Mouse (Mus musculus) liver, embryonic 12.5 days (tissue): Measurements from ENCODE around the gene Camk2n1. TPM values are rescaled to one million over a fixed set of nuclear protein-coding genes. Genes with fewer than 3 reads are reported as not detected.
A peak's percentile ranks its signal among the peaks of the same experiment; 100 is the strongest.

Experiments
- ATAC-seq: fragments of 200-750 bp; cut with Nextera tagmentation; 2 replicates; pipeline ENCODE4 v1.8.0; 2017; ENCODE audit warnings: moderate number of reproducible peaks, mild to moderate bottlenecking, moderate library complexity
- H3K27ac ChIP-seq: fragments of 300-500 bp; sonication (generic); 2 replicates; pipeline ENCODE4 v1.5.1; 2016; ENCODE audit warnings: mild to moderate bottlenecking
- H3K27me3 ChIP-seq: fragments of 300-500 bp; sonication (generic); replicated peaks from 2 replicates; pipeline ENCODE4 v1.6.1; 2016; ENCODE audit warnings: mild to moderate bottlenecking, moderate library complexity
- H3K36me3 ChIP-seq: fragments of 300-500 bp; sonication (generic); 2 replicates; pipeline ENCODE4 v1.6.1; 2016; ENCODE audit warnings: mild to moderate bottlenecking, moderate library complexity
- H3K4me1 ChIP-seq: fragments of 300-500 bp; sonication (generic); 2 replicates; pipeline ENCODE4 v1.6.1; 2016
- H3K4me2 ChIP-seq: fragments of 300-500 bp; sonication (generic); 2 replicates; pipeline ENCODE4 v1.6.1; 2016; ENCODE audit warnings: mild to moderate bottlenecking, moderate library complexity
- H3K4me3 ChIP-seq: fragments of 300-500 bp; sonication (generic); 2 replicates; pipeline ENCODE4 v1.5.1; 2016; ENCODE audit warnings: mild to moderate bottlenecking, moderate library complexity
- H3K9ac ChIP-seq: fragments of 300-500 bp; sonication (generic); 2 replicates; pipeline ENCODE4 v1.6.1; 2016; ENCODE audit warnings: mild to moderate bottlenecking, moderate library complexity
- H3K9me3 ChIP-seq: fragments of 300-500 bp; sonication (generic); replicated peaks from 2 replicates; pipeline ENCODE4 v1.6.1; 2016; ENCODE audit warnings: mild to moderate bottlenecking, moderate library complexity
- WGBS: fragments of 180-500 bp; shearing (Covaris S2); methylation state at CpG from one replicate; pipeline ENCODE4 v1.1.7; 2016; ENCODE audit not compliant: insufficient replicate concordance; 5-methylcytosine and 5-hydroxymethylcytosine counted together
- polyA plus RNA-seq: library from polyadenylated mRNA; unstranded; fragments of >200 nt; fragmentation: Nextera tagmentation; extraction: Ambion mirVana; gene quantifications from 2 replicates; pipeline ENCODE4 v1.2.1, GENCODE M21; 2016

Gene Camk2n1
- polyA plus RNA-seq, 1 experiment from 2014 or later = 1.4 TPM

DNA sequence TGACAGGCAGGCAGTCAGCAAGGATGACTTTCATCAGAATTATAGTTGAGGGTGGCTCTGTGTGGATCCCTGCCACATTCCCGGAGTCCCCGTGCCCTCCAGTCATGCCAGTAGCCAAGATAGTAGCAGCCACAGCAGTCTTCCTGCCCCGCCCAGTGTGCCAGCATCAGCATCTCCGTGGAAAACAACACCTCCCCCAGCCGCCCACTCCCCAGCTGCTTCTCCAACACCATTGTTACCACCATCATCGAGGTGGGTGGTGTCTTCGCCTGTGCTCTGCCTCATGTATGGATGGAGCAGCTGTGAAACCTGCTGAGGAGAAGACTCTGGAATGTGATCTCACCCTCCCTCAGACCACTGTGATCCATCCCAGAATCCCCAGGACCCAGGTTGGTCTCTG is 25.5 kb downstream of the Camk2n1 start:
- no peaks in the 10 kb centered on the region for H3K4me1 ChIP-seq
- H3K9me3 ChIP-seq = no peaks in the 10 kb centered on the region
- H3K4me3 ChIP-seq = no peak overlapping the region
- H3K27me3 ChIP-seq = peaks cover 17% of the 10 kb centered on the region
- no peak overlapping the region for H3K9ac ChIP-seq
- H3K36me3 ChIP-seq = no peaks in the 10 kb centered on the region
- no peak overlapping the region for H3K4me2 ChIP-seq
- 56% methylated on average over 7 of the region's 7 CpGs for WGBS
- ATAC-seq = no peak
- H3K27ac ChIP-seq = no peak overlapping the region

DNA sequence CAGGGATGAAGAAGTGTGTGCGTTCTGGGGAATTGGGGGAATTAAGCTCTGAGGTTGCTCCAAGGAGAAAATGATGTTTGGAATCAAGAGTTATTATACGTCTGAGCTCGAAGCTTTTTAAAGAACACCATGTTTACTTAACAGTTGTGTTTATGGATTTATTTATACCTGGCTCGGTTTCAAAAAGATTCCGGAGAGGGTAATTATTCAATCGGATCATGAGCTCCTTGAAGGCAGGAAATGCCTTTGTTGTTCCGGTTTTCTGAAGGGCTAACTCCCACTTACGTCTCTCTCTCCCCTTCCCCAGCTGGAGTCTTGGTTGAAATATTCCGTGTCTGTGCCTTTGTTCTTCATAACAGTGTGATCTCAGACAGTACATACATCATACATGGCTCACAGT is 26.8 kb downstream of the Camk2n1 start:
- no peak overlapping the region for H3K4me2 ChIP-seq
- H3K36me3 ChIP-seq = no peaks in the 10 kb centered on the region
- H3K27ac ChIP-seq = no peak overlapping the region
- H3K4me1 ChIP-seq = no peaks in the 10 kb centered on the region
- H3K27me3 ChIP-seq = peaks cover 10% of the 10 kb centered on the region
- 41% methylated on average over 9 of the region's 9 CpGs for WGBS
- no peak overlapping the region for H3K4me3 ChIP-seq
- ATAC-seq = no peak
- H3K9me3 ChIP-seq = no peaks in the 10 kb centered on the region
- H3K9ac ChIP-seq = no peak overlapping the region

- H3K4me3 ChIP-seq = no peak overlapping the region
- WGBS = 39% methylated on average over 8 of the region's 8 CpGs
- H3K36me3 ChIP-seq = no peaks in the 10 kb centered on the region
- peaks cover 4% of the 10 kb centered on the region; the same call in 1 of the 2 replicates for H3K27me3 ChIP-seq
- H3K4me2 ChIP-seq = no peak overlapping the region
- H3K27ac ChIP-seq = no peak overlapping the region
- no peak for ATAC-seq
- H3K9ac ChIP-seq = no peak overlapping the region
- H3K9me3 ChIP-seq = no peaks in the 10 kb centered on the region
- no peaks in the 10 kb centered on the region for H3K4me1 ChIP-seq
Observed at GRCm38 (mm10) chr4:138482721-138483120, 28.6 kb downstream of the Camk2n1 start.

- Histone ChIP-seq H3K27me3 (peaks cover 11% of the 10 kb centered on the region; the same call in 1 of the 2 replicates), H3K9me3 (no peaks in the 10 kb centered on the region), H3K4me1 (no peaks in the 10 kb centered on the region), H3K9ac (no peak overlapping the region), H3K36me3 (no peaks in the 10 kb centered on the region), H3K4me3 (no peak overlapping the region), H3K27ac (no peak overlapping the region), H3K4me2 (no peak overlapping the region)
- ATAC-seq = no peak
- 42% methylated on average over 8 of the region's 8 CpGs for WGBS
Observed at GRCm38 (mm10) chr4:138488241-138488640, 34.1 kb downstream of the Camk2n1 start.

DNA sequence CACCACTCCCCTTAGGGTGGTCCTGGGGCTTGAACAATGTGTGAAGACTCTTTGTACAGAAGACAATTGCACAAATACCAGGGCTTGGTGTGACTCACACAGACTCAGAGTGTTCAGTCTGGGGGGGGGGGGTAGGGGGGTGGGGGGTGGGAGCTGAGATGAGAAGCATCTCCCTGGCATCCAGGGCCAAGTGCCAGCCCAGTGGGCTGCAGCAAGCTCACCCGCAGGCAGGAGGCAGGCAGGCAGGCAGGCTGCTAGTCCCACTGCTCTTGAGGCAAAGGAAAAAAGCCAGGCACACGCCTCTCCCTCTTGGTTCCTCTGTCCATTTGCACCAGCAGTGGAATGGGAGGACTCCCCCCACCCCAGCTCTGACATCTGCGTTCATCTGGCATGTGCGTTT is 37.0 kb downstream of the Camk2n1 start:
- Histone ChIP-seq H3K4me1 (no peaks in the 10 kb centered on the region), H3K9ac (no peak overlapping the region), H3K9me3 (no peaks in the 10 kb centered on the region), H3K27ac (no peak overlapping the region), H3K27me3 (peaks cover 31% of the 10 kb centered on the region), H3K4me2 (no peak overlapping the region), H3K36me3 (no peaks in the 10 kb centered on the region), H3K4me3 (no peak overlapping the region)
- ATAC-seq = no peak
- WGBS = 59% methylated on average over 4 of the region's 4 CpGs

DNA sequence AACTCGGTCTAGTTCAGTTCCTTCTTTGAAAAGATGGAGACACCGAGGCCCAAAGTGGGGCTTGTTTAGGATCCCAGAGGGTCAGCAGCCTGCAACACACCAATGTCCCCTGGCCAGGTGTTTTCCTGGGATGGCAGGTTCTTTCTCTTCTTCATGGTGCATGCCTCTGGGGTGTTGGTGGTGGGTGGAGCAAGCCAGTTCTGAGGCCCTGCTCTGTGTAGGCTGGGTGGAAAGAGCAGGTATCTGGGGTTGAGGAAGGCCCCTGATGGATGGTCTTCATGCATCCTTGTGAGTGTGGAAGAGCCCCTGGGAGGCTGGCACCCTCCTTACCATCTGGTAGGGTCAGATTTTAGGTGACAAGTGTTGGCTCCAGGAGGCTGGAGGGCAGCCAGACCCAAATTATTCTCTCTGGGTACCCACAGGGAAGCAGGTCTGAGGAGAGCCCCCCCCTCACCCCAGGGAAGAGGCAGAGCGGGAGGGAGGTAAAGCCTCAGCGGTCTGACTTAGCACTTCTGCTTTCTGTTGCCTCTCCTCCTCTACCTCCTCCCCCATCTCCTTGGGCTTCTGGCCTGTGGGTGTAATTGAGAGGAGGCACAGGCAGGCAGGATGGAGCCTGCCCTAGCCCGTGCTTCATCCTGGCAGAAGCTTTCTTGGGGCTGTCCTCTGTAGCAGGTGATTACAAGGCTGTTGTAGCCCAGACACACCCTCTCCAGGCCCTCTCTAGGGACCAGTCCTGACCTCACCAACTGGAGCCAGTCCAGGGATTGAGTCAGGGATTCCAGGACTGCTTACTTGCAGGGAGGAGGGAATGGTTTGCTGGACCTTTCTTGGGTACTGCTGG is 39.3 kb downstream of the Camk2n1 start:
- no peak overlapping the region for H3K4me2 ChIP-seq
- H3K9me3 ChIP-seq = no peaks in the 10 kb centered on the region
- 0 out of 2 replicates have a peak, but pooled peaks cover 5% of the 10 kb centered on the region for H3K4me1 ChIP-seq
- H3K27ac ChIP-seq = no peak overlapping the region
- no peaks in the 10 kb centered on the region for H3K36me3 ChIP-seq
- no peak overlapping the region for H3K4me3 ChIP-seq
- no peak for ATAC-seq
- WGBS = 21% methylated on average over 5 of the region's 5 CpGs
- no peak overlapping the region for H3K9ac ChIP-seq
- H3K27me3 ChIP-seq = peaks cover 43% of the 10 kb centered on the region

DNA sequence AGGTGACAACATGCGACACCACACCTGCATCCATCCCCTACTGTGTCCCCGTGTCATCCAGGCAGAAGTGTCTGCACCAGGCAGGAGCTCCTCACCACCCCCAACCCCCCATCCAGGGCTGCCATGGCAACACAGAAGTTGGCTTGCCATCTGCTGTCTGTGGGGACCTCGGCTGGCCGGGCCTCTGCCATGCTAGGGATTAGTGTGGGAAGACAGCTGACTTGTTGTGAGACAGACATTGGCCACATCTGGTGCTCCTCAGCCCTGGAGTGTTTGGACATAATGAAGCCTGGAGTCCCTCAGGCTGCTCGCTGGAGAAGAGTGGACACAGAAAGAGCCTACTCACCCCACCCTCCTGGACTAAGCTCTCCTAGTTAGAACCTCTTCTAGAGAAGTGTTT is 40.8 kb downstream of the Camk2n1 start:
- no peak overlapping the region for H3K9ac ChIP-seq
- H3K4me1 ChIP-seq = 0 out of 2 replicates have a peak, but pooled peaks cover 5% of the 10 kb centered on the region
- 27% methylated on average over 5 of the region's 5 CpGs for WGBS
- H3K9me3 ChIP-seq = no peaks in the 10 kb centered on the region
- no peak overlapping the region for H3K4me2 ChIP-seq
- no peak overlapping the region for H3K27ac ChIP-seq
- no peak overlapping the region for H3K4me3 ChIP-seq
- H3K36me3 ChIP-seq = no peaks in the 10 kb centered on the region
- no peak for ATAC-seq
- H3K27me3 ChIP-seq = peaks cover 44% of the 10 kb centered on the region

DNA sequence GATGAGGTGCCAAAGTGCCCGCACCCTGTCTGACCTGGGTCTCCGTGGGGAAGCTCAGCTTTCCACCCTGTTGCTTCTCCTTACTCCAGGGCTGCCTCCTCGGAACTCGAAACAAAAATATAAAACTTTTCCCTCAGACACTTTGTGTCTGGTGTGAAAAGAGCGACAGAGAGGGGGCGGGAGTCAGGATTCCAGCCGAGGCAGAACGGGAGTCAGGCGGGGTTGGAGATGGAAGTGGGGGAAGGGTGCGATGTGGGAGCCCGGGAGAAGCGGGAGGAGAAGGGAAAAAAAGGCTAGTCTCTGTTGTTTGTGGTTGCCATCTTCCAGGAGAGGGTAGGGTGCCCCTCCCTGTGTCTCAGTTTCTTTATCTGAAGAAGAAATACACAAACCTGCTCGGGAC is 41.7 kb downstream of the Camk2n1 start:
- Histone ChIP-seq H3K4me3 (no peak overlapping the region), H3K27me3 (peaks cover 44% of the 10 kb centered on the region), H3K27ac (no peak overlapping the region)

GRCm38 (mm10) chr4:138496746-138497520 is 42.8 kb downstream of the Camk2n1 start:
- 0 out of 2 replicates have a peak, but pooled peaks cover 5% of the 10 kb centered on the region for H3K4me1 ChIP-seq
- H3K9ac ChIP-seq = no peak overlapping the region
- ATAC-seq = no peak
- H3K4me2 ChIP-seq = no peak overlapping the region
- no peak overlapping the region for H3K4me3 ChIP-seq
- H3K9me3 ChIP-seq = no peaks in the 10 kb centered on the region
- H3K36me3 ChIP-seq = no peaks in the 10 kb centered on the region
- 51% methylated on average over 24 of the region's 24 CpGs for whole genome bisulfite sequencing
- H3K27me3 ChIP-seq = peaks cover 44% of the 10 kb centered on the region
- no peak overlapping the region for H3K27ac ChIP-seq

More for the DNA sequence above, 41.7 kb downstream of the Camk2n1 start:
- 9% methylated on average over 13 of the region's 13 CpGs for WGBS
- H3K9me3 ChIP-seq = no peaks in the 10 kb centered on the region
- H3K36me3 ChIP-seq = no peaks in the 10 kb centered on the region
- no peak overlapping the region for H3K9ac ChIP-seq
- 0 out of 2 replicates have a peak, but pooled peaks cover 5% of the 10 kb centered on the region for H3K4me1 ChIP-seq
- 0 out of 2 replicates have a peak overlapping the region, but pooled peaks have one; percentile 8 for H3K4me2 ChIP-seq
- ATAC-seq = no peak

- H3K27ac ChIP-seq = no peak overlapping the region
- 0 out of 2 replicates have a peak, but pooled peaks cover 5% of the 10 kb centered on the region for H3K4me1 ChIP-seq
- H3K36me3 ChIP-seq = no peaks in the 10 kb centered on the region
- H3K4me3 ChIP-seq = no peak overlapping the region
- H3K9ac ChIP-seq = no peak overlapping the region
- WGBS = 68% methylated on average over 21 of the region's 21 CpGs
- no peak for ATAC-seq
- H3K27me3 ChIP-seq = peaks cover 43% of the 10 kb centered on the region
- no peak overlapping the region for H3K4me2 ChIP-seq
- no peaks in the 10 kb centered on the region for H3K9me3 ChIP-seq
Observed at GRCm38 (mm10) chr4:138499856-138500645, 45.9 kb downstream of the Camk2n1 start.

DNA sequence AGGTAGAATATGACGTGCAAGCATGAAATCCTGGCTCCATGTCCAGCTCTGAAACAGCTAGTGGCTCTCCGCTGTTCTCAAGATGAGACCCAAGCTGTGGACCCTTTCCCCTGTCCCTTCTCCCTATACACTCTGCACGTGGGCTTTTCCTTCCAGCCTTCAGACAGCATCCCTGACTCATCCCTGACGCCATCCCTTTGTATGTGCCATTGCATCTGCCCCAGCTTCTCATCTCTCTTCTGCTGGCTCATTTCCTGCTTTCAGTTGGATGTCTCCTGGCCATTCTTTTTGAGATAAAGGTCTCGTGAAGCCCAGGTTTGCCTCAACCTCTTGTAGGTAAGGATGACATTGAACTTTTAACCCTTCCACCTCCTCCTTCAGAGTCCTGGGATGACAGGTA is 46.9 kb downstream of the Camk2n1 start:
- H3K27ac ChIP-seq = no peak overlapping the region
- H3K4me3 ChIP-seq = no peak overlapping the region
- H3K9me3 ChIP-seq = no peaks in the 10 kb centered on the region
- no peaks in the 10 kb centered on the region for H3K36me3 ChIP-seq
- peaks cover 45% of the 10 kb centered on the region for H3K27me3 ChIP-seq
- WGBS = 49% methylated on average over 5 of the region's 5 CpGs
- ATAC-seq = no peak
- no peak overlapping the region for H3K4me2 ChIP-seq
- no peak overlapping the region for H3K9ac ChIP-seq
- H3K4me1 ChIP-seq = 0 out of 2 replicates have a peak, but pooled peaks cover 5% of the 10 kb centered on the region
